Mouse (Mus musculus): ENCODE data around the gene Dppa3. TPM values are rescaled to one million over a fixed set of nuclear protein-coding genes. Genes with fewer than 3 reads are reported as not detected.

Gene Dppa3
- polyA plus RNA-seq, 1 experiment from 2014 or later = not detected

- WGBS = 53% methylated on average over 8 of the region's 8 CpGs
- ATAC-seq (ENCODE audit: insufficient read depth, low FRiP score, low read depth) = no peak
- Histone ChIP-seq H3K4me3 (replicated peaks) (no peak overlapping the region), H3K4me2 (no peak overlapping the region), H3K36me3 (no peaks in the 10 kb centered on the region), H3K27ac (no peak overlapping the region), H3K4me1 (0 out of 2 replicates have a peak, but pooled peaks cover 3% of the 10 kb centered on the region), H3K9ac (no peak overlapping the region), H3K9me3 (no peaks in the 10 kb centered on the region), H3K27me3 (replicated peaks) (no peaks in the 10 kb centered on the region)
Measured at GRCm38 (mm10) chr6:122672746-122673145, 46.5 kb downstream of the Dppa3 start.

Other genes starting within 250 kb of the Dppa3 start
- gene Rimklb, start 127.6 kb upstream of the Dppa3 start, polyA plus RNA-seq (2015; fragmentation: Nextera tagmentation; extraction: Ambion mirVana) = 8.4 and 11.0 TPM in 2 replicates
- gene Mfap5, start 120.6 kb upstream of the Dppa3 start, polyA plus RNA-seq (2015; fragmentation: Nextera tagmentation; extraction: Ambion mirVana) = 41.8 and 50.3 TPM in 2 replicates
- gene Aicda, start 72.6 kb upstream of the Dppa3 start, polyA plus RNA-seq (2015; fragmentation: Nextera tagmentation; extraction: Ambion mirVana) = 0.13 TPM in 1 of 2 replicates, not detected in the other
- 4.5 and 5.0 TPM in 2 replicates for gene Apobec1, start 24.0 kb upstream of the Dppa3 start, polyA plus RNA-seq (2015; fragmentation: Nextera tagmentation; extraction: Ambion mirVana)
- gene Gdf3, start 16.3 kb upstream of the Dppa3 start, polyA plus RNA-seq (2015; fragmentation: Nextera tagmentation; extraction: Ambion mirVana) = 0.22 and 0.27 TPM in 2 replicates
- 0.08 and 0.46 TPM in 2 replicates for gene Nanog, start 81.1 kb downstream of the Dppa3 start, polyA plus RNA-seq (2015; fragmentation: Nextera tagmentation; extraction: Ambion mirVana)
- gene Slc2a3, start 175.2 kb downstream of the Dppa3 start, polyA plus RNA-seq (2015; fragmentation: Nextera tagmentation; extraction: Ambion mirVana) = 11.0 and 11.9 TPM in 2 replicates
- 5.2 and 5.8 TPM in 2 replicates for gene Foxj2, start 193.5 kb downstream of the Dppa3 start, polyA plus RNA-seq (2015; fragmentation: Nextera tagmentation; extraction: Ambion mirVana)
- 2.6 and 3.3 TPM in 2 replicates for gene C3ar1, start 229.8 kb downstream of the Dppa3 start, polyA plus RNA-seq (2015; fragmentation: Nextera tagmentation; extraction: Ambion mirVana)
- gene Necap1, start 248.1 kb downstream of the Dppa3 start, polyA plus RNA-seq (2015; fragmentation: Nextera tagmentation; extraction: Ambion mirVana) = 54.0 and 59.4 TPM in 2 replicates